Mouse (Mus musculus): Measurements from ENCODE around the gene Tmem43.

DNA sequence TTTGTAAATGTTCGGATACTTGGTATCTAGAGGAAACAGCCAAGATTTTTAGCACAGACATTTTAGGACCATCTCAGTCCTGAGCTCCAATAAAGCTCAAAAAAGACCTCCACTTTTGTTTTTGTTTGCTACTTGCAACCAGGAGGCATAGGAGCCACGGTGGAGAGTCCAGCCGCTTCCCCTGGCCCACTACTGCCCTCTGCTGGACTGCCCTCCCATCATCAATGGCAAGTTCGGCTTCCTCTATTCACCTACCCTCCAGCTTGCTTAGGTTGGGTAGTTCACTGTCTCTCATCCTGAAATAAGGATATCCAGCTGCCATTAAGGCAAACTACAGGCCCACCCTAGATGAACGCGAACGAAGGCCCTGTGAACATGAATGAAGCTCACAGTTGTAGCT, 35.8 kb downstream of the Tmem43 start:
- no peak for TF ChIP-seq TAL1 (IDR thresholded peaks at IDR 0.05; ENCODE audit: low read length)
- TF ChIP-seq GATA1 (IDR thresholded peaks at IDR 0.05; ENCODE audit: low read length), result no peak
